Mouse (Mus musculus) stomach, postnatal 0 days (tissue): ENCODE measurements around the gene Wnt7b. TPM values are rescaled to one million over a fixed set of nuclear protein-coding genes. Genes with fewer than 3 reads are reported as not detected.

Experiments
- ATAC-seq: fragments of 200-750 bp; cut with Nextera tagmentation; 2 replicates; pipeline ENCODE4 v1.8.0; 2017; ENCODE audit not compliant: low FRiP score, low TSS enrichment
- DNase-seq: peaks from one replicate; pipeline ENCODE4 v3.0.0-alpha.2; 2016; ENCODE audit warnings: low spot score
- H3K27ac ChIP-seq: fragments of 300-500 bp; sonication (generic); replicated peaks from 2 replicates; pipeline ENCODE4 v1.5.1; 2014; ENCODE audit warnings: mild to moderate bottlenecking, control low read depth
- H3K27me3 ChIP-seq: fragments of 300-500 bp; sonication (generic); 2 replicates; pipeline ENCODE4 v1.6.1; 2014; ENCODE audit warnings: low read length; ENCODE audit not compliant: control insufficient read depth, insufficient read depth
- H3K36me3 ChIP-seq: fragments of 300-500 bp; sonication (generic); 2 replicates; pipeline ENCODE4 v1.6.1; 2014; ENCODE audit warnings: low read length, mixed read lengths; ENCODE audit not compliant: control insufficient read depth, insufficient read depth
- H3K4me1 ChIP-seq: fragments of 300-500 bp; sonication (generic); replicated peaks from 2 replicates; pipeline ENCODE4 v1.6.1; 2014; ENCODE audit warnings: antibody characterized with exemption; ENCODE audit not compliant: control insufficient read depth, insufficient read depth
- H3K4me2 ChIP-seq: fragments of 300-500 bp; sonication (generic); replicated peaks from 2 replicates; pipeline ENCODE4 v1.6.1; 2014; ENCODE audit warnings: low read depth, mild to moderate bottlenecking, control low read depth, moderate library complexity
- H3K4me3 ChIP-seq: fragments of 300-500 bp; sonication (generic); 2 replicates; pipeline ENCODE4 v1.5.1; 2014; ENCODE audit warnings: low read depth, low read length, control low read depth
- H3K9ac ChIP-seq: fragments of 300-500 bp; sonication (generic); 2 replicates; pipeline ENCODE4 v1.6.1; 2014; ENCODE audit warnings: mild to moderate bottlenecking, low read length, control low read depth, mixed read lengths
- H3K9me3 ChIP-seq: fragments of 300-500 bp; sonication (generic); 2 replicates; pipeline ENCODE4 v1.6.1; 2016; ENCODE audit warnings: low read length; ENCODE audit not compliant: control insufficient read depth
- CTCF ChIP-seq: IDR thresholded peaks from 2 replicates; pipeline ENCODE4 v1.5.1; 2016; ENCODE audit warnings: antibody characterized with exemption, low read depth, mild to moderate bottlenecking, moderate library complexity
- EP300 ChIP-seq: optimal IDR thresholded peaks from 2 replicates; pipeline ENCODE3; 2016; ENCODE audit warnings: antibody characterized with exemption
- WGBS: fragments of 180-500 bp; shearing (Covaris S2); extraction: QIAGEN DNeasy Blood & Tissue Kit; methylation state at CpG from one replicate; pipeline ENCODE4 v1.1.7; 2014; 5-methylcytosine and 5-hydroxymethylcytosine counted together
- polyA plus RNA-seq: library from polyadenylated mRNA; unstranded; fragments of >200 nt; fragmentation: Nextera tagmentation; extraction: Ambion mirVana; gene quantifications from 2 replicates; pipeline ENCODE4 v1.2.1, GENCODE M21; 2015

Wnt7b gene
- polyA plus RNA-seq, 1 experiment from 2014 or later: 20.6 TPM

GRCm38 (mm10) chr15:85532063-85532462 lies 50.2 kb downstream of the Wnt7b start:
- no peak for DNase-seq
- no peaks in the 10 kb centered on the region for H3K36me3 ChIP-seq
- no peaks in the 10 kb centered on the region for H3K9me3 ChIP-seq
- ATAC-seq: no peak
- WGBS: 66% methylated on average over 3 of the region's 3 CpGs
- H3K27ac ChIP-seq: no peak overlapping the region
- H3K4me3 ChIP-seq: no peak overlapping the region
- no peaks in the 10 kb centered on the region for H3K27me3 ChIP-seq
- no peaks in the 10 kb centered on the region for H3K4me1 ChIP-seq
- H3K9ac ChIP-seq: no peak overlapping the region
- TF ChIP-seq EP300: no peak
- peak; percentile 35; the same call in 1 of the 2 replicates for TF ChIP-seq CTCF
- no peak overlapping the region for H3K4me2 ChIP-seq

- ATAC-seq: no peak
- WGBS: 53% methylated on average over 3 of the region's 3 CpGs
Measured at GRCm38 (mm10) chr15:85529911-85530310, 52.4 kb downstream of the Wnt7b start.

GRCm38 (mm10) chr15:85524404-85524950 lies 57.8 kb downstream of the Wnt7b start:
- Histone ChIP-seq H3K4me1 (peaks cover 2% of the 10 kb centered on the region; the same call in 1 of the 2 replicates), H3K9me3 (no peaks in the 10 kb centered on the region), H3K4me3 (no peak overlapping the region), H3K36me3 (no peaks in the 10 kb centered on the region), H3K27ac (no peak overlapping the region), H3K4me2 (no peak overlapping the region), H3K27me3 (no peaks in the 10 kb centered on the region), H3K9ac (no peak overlapping the region)
- TF ChIP-seq CTCF (no peak), EP300 (no peak)
- ATAC-seq (no peak), DNase-seq (no peak)
- WGBS: 54% methylated on average over 12 of the region's 12 CpGs

More at GRCm38 (mm10) chr15:85529911-85530310, 52.4 kb downstream of the Wnt7b start:
- no peaks in the 10 kb centered on the region for H3K36me3 ChIP-seq
- H3K4me1 ChIP-seq: no peaks in the 10 kb centered on the region
- no peak overlapping the region for H3K4me2 ChIP-seq
- no peaks in the 10 kb centered on the region for H3K27me3 ChIP-seq
- no peak overlapping the region for H3K9ac ChIP-seq
- TF ChIP-seq EP300: no peak
- no peak for TF ChIP-seq CTCF
- no peak for DNase-seq
- H3K27ac ChIP-seq: no peak overlapping the region
- H3K9me3 ChIP-seq: no peaks in the 10 kb centered on the region
- no peak overlapping the region for H3K4me3 ChIP-seq

- no peaks in the 10 kb centered on the region for H3K36me3 ChIP-seq
- H3K4me1 ChIP-seq: peaks cover 2% of the 10 kb centered on the region; the same call in 1 of the 2 replicates
- ATAC-seq: peak; percentile 75
- no peaks in the 10 kb centered on the region for H3K27me3 ChIP-seq
- no peak for TF ChIP-seq EP300
- peak; percentile 41 for TF ChIP-seq CTCF
- H3K4me2 ChIP-seq: peak overlapping the region; percentile 39
- DNase-seq: peak; percentile 69
- H3K27ac ChIP-seq: no peak overlapping the region
- 0 out of 2 replicates have a peak overlapping the region, but pooled peaks have one; percentile 18 for H3K9ac ChIP-seq
- peak overlapping the region; percentile 1; the same call in 1 of the 2 replicates for H3K4me3 ChIP-seq
- WGBS: 7% methylated on average over 14 of the region's 14 CpGs
- no peaks in the 10 kb centered on the region for H3K9me3 ChIP-seq
Measured at GRCm38 (mm10) chr15:85523173-85523991, 58.9 kb downstream of the Wnt7b start.

GRCm38 (mm10) chr15:85519438-85519837 lies 62.8 kb downstream of the Wnt7b start:
- Histone ChIP-seq H3K27ac (no peak overlapping the region), H3K9ac (no peak overlapping the region), H3K36me3 (no peaks in the 10 kb centered on the region), H3K4me2 (no peak overlapping the region), H3K9me3 (no peaks in the 10 kb centered on the region), H3K4me1 (peaks cover 2% of the 10 kb centered on the region; the same call in 1 of the 2 replicates), H3K27me3 (no peaks in the 10 kb centered on the region), H3K4me3 (no peak overlapping the region)
- no peak for DNase-seq
- WGBS: 47% methylated on average over 4 of the region's 4 CpGs
- no peak for ATAC-seq
- TF ChIP-seq EP300: no peak
- TF ChIP-seq CTCF: no peak
